Mouse (Mus musculus): ENCODE measurements around the gene Mettl6.

DNA sequence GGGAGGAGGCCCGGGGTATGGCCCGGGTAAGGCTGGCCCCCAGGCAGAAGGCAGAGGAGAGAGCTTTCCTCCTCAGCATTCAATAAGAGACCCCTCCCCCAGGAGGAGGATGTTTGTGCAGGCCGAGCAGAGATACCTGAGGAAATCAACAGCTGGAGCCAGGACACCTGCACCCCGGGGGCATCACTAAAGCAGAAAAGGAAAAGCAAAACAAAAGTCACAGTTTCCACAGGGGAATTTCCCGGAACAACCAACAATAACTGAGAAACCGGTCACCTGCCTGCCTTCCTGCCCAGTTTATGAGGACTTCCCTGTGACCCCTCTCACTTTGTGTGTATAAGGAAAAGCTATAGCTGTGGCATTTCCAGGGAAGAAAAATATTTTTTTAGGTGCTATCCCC is 51.2 kb downstream of the Mettl6 start:
- TF ChIP-seq POLR2A (IDR thresholded peaks at IDR 0.05; ENCODE audit: insufficient read length, low read depth) (no peak), MAX (IDR thresholded peaks at IDR 0.05; ENCODE audit: low read depth) (no peak), TCF12 (IDR thresholded peaks at IDR 0.05; ENCODE audit: insufficient read depth, poor library complexity, severe bottlenecking) (no peak), USF1 (IDR thresholded peaks at IDR 0.05; ENCODE audit: low read depth) (no peak), CEBPB (IDR thresholded peaks at IDR 0.05; ENCODE audit: insufficient read depth, poor library complexity, severe bottlenecking) (no peak), E2F4 (IDR thresholded peaks at IDR 0.05; ENCODE audit: insufficient read depth) (no peak), POLR2AphosphoS2 (IDR thresholded peaks at IDR 0.05; ENCODE audit: insufficient read length, low read depth) (no peak), REST (IDR thresholded peaks at IDR 0.05; ENCODE audit: insufficient read depth, insufficient read length) (no peak), MYOD1 (IDR thresholded peaks at IDR 0.05; ENCODE audit: control insufficient read depth in 1 of 3, insufficient read length in 2 of 3, low read depth in 2 of 3) (no peak)

Measured in myocyte (in vitro differentiated cells).